Mouse (Mus musculus) kidney, embryonic 16.5 days (tissue): ENCODE measurements at regions not wholly inside any gene's neighbourhood (a gene's known extent, or its start where the extent isn't known, plus 50 kb on each side); places are given as distances from the start of the nearest gene placed in this dataset.

Source experiments
- ATAC-seq: fragments of 200-750 bp; cut with Nextera tagmentation; 2 replicates; pipeline ENCODE4 v1.8.0; 2017; ENCODE audit warnings: moderate TSS enrichment; ENCODE audit not compliant: low FRiP score, low TSS enrichment
- H3K27ac ChIP-seq: fragments of 300-500 bp; sonication (generic); 2 replicates; pipeline ENCODE4 v1.5.1; 2014; ENCODE audit warnings: low read length
- H3K27me3 ChIP-seq: fragments of 300-500 bp; sonication (generic); 2 replicates; pipeline ENCODE4 v1.6.1; 2014; ENCODE audit warnings: low read length, control low read depth, mixed read lengths; ENCODE audit not compliant: insufficient read depth
- H3K36me3 ChIP-seq: fragments of 300-500 bp; sonication (generic); 2 replicates; pipeline ENCODE4 v1.6.1; 2014; ENCODE audit warnings: low read length, control low read depth, mixed read lengths; ENCODE audit not compliant: insufficient read depth
- H3K4me1 ChIP-seq: fragments of 300-500 bp; sonication (generic); 2 replicates; pipeline ENCODE4 v1.6.1; 2014; ENCODE audit warnings: low read length, control low read depth, mixed read lengths; ENCODE audit not compliant: insufficient read depth
- H3K4me2 ChIP-seq: fragments of 300-500 bp; sonication (generic); replicated peaks from 2 replicates; pipeline ENCODE4 v1.6.1; 2014; ENCODE audit warnings: low read depth, low read length
- H3K4me3 ChIP-seq: fragments of 300-500 bp; sonication (generic); 2 replicates; pipeline ENCODE4 v1.5.1; 2014; ENCODE audit warnings: mild to moderate bottlenecking, low read length
- H3K9ac ChIP-seq: fragments of 300-500 bp; sonication (generic); replicated peaks from 2 replicates; pipeline ENCODE4 v1.6.1; 2014; ENCODE audit warnings: low read length
- H3K9me3 ChIP-seq: fragments of 300-500 bp; sonication (generic); 2 replicates; pipeline ENCODE4 v1.6.1; 2016; ENCODE audit warnings: low read length, control low read depth
- WGBS: fragments of 180-500 bp; shearing (Covaris S2); extraction: QIAGEN DNeasy Blood & Tissue Kit; methylation state at CpG from one replicate; pipeline ENCODE4 v1.1.7; 2014; 5-methylcytosine and 5-hydroxymethylcytosine counted together

DNA sequence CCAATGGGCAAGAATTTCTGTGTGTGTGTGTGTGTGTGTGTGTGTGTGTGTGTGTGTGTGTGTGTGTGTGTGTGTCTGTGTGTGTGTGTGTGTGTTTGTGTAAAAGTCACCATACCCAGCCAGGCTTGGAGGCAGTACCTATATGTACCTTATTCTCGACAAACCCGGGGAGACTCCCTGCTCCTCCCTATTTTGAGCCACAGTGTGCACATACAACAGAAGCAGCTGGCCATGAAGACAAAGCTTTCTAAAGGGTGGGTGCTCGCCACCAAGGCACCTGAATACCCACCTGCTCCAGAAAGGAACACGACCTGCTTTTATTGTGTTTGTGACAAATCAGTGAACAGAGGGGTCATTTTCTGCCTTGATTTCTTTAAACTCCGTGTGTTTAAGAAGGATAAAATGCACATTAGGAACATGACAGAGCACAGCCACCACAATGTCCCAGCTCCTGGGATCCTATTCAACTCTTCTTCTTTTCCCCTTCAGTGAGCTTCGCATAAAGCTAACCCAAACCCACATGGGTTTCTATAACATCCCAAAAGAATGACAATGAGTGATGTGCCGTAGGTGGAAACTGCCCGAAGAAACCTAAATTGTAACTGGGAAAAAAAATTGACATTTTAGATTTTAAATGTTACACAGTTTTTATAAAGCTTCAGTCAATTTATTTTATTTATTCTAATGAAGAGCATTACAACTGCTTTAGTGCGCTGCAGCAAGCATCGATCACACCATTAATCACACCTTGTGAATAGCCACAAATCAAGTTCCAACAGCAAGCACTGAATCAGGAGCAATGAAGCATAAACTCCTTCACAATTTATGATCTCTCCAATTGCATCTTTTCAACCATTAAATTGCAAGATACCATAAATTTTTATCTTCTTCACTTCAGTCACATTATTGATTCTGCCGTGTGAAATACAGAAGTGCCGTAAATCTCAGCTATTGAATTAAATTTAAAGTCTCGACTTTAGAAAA, 232.0 kb downstream of the Cdca7 start:
- 34% methylated on average over 13 of the region's 13 CpGs for WGBS
- H3K4me1 ChIP-seq: no peaks in the 10 kb centered on the region
- no peak for ATAC-seq

DNA sequence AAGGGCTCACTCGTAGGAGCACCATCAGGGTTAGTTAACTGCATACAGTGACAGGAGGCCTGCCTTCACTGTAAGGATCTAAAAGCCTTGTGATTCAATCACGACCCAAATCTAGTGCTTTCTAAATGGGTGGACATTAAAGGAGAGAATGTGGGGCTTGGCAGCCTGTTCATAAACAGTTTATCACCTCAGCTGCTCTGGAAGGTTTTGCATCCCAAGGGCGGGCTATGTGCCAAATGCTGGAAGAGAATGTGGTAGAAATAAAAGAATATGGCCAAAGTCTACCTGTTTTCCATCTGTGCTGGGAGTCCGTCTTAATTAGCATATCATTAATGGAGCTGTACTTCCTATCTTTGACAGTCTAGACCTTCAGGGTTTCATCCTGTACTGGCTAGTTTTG, 241.0 kb downstream of the Cdca7 start:
- H3K4me3 ChIP-seq: no peak overlapping the region
- no peak for ATAC-seq
- H3K4me2 ChIP-seq: no peak overlapping the region
- no peak overlapping the region for H3K9ac ChIP-seq
- no peak overlapping the region for H3K27ac ChIP-seq
- H3K27me3 ChIP-seq: no peaks in the 10 kb centered on the region
- 0 out of 2 replicates have a peak, but pooled peaks cover 5% of the 10 kb centered on the region for H3K9me3 ChIP-seq
- 71% methylated on average over 4 of the region's 4 CpGs for WGBS
- no peaks in the 10 kb centered on the region for H3K36me3 ChIP-seq
- no peaks in the 10 kb centered on the region for H3K4me1 ChIP-seq

More for the DNA sequence above, 232.0 kb downstream of the Cdca7 start:
- Histone ChIP-seq H3K36me3 (no peaks in the 10 kb centered on the region), H3K4me3 (no peak overlapping the region), H3K27ac (no peak overlapping the region), H3K9ac (no peak overlapping the region), H3K27me3 (no peaks in the 10 kb centered on the region), H3K4me2 (no peak overlapping the region), H3K9me3 (no peaks in the 10 kb centered on the region)

DNA sequence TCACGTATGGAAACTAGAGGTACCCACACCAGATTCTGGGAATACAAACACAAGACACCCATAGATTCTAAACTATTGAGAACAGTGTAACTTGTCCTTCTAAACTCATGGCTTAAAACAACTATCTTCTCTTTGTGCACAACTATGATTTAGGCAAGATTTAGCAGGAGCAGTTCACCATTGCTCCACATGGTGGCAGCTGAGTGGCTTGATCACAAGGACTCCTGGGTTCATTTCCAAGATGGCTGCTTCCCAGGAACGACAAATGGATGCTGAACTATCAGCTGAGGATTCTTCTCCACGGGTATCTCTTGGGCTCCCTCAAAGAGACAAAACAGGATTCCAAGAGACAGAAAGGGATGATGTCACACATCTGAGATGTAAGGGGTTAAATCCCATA, 251.5 kb downstream of the Sp3 start:
- Histone ChIP-seq H3K36me3 (no peaks in the 10 kb centered on the region), H3K4me1 (no peaks in the 10 kb centered on the region), H3K9ac (no peak overlapping the region), H3K27me3 (no peaks in the 10 kb centered on the region), H3K4me2 (no peak overlapping the region), H3K27ac (no peak overlapping the region), H3K9me3 (no peaks in the 10 kb centered on the region), H3K4me3 (no peak overlapping the region)
- 51% methylated on average over 3 of the region's 3 CpGs for WGBS
- no peak for ATAC-seq

GRCm38 (mm10) chr2:72733371-72733770, 246.9 kb downstream of the Sp3 start:
- H3K27me3 ChIP-seq: no peaks in the 10 kb centered on the region
- H3K27ac ChIP-seq: no peak overlapping the region
- H3K36me3 ChIP-seq: no peaks in the 10 kb centered on the region
- H3K9me3 ChIP-seq: no peaks in the 10 kb centered on the region
- no peak for ATAC-seq
- 57% methylated on average over 3 of the region's 3 CpGs for WGBS
- no peak overlapping the region for H3K9ac ChIP-seq
- no peak overlapping the region for H3K4me3 ChIP-seq
- H3K4me1 ChIP-seq: 0 out of 2 replicates have a peak, but pooled peaks cover 2% of the 10 kb centered on the region
- H3K4me2 ChIP-seq: no peak overlapping the region

- Histone ChIP-seq H3K4me3 (no peak overlapping the region), H3K9me3 (no peaks in the 10 kb centered on the region), H3K4me2 (no peak overlapping the region), H3K9ac (no peak overlapping the region), H3K36me3 (no peaks in the 10 kb centered on the region), H3K27ac (no peak overlapping the region), H3K4me1 (0 out of 2 replicates have a peak, but pooled peaks cover 2% of the 10 kb centered on the region), H3K27me3 (no peaks in the 10 kb centered on the region)
- ATAC-seq: no peak
- WGBS: 85% methylated on average over 9 of the region's 9 CpGs
These were observed 245.2 kb downstream of the Sp3 start for GRCm38 (mm10) chr2:72735035-72735434.

- H3K9me3 ChIP-seq: no peaks in the 10 kb centered on the region
- H3K9ac ChIP-seq: no peak overlapping the region
- H3K4me2 ChIP-seq: no peak overlapping the region
- ATAC-seq: no peak
- peaks cover 5% of the 10 kb centered on the region; the same call in 1 of the 2 replicates for H3K4me1 ChIP-seq
- 78% methylated on average over 3 of the region's 3 CpGs for WGBS
- H3K27ac ChIP-seq: no peak overlapping the region
- no peak overlapping the region for H3K4me3 ChIP-seq
- H3K36me3 ChIP-seq: no peaks in the 10 kb centered on the region
- H3K27me3 ChIP-seq: no peaks in the 10 kb centered on the region
These were observed 243.6 kb downstream of the Sp3 start for GRCm38 (mm10) chr2:72736685-72737084.

DNA sequence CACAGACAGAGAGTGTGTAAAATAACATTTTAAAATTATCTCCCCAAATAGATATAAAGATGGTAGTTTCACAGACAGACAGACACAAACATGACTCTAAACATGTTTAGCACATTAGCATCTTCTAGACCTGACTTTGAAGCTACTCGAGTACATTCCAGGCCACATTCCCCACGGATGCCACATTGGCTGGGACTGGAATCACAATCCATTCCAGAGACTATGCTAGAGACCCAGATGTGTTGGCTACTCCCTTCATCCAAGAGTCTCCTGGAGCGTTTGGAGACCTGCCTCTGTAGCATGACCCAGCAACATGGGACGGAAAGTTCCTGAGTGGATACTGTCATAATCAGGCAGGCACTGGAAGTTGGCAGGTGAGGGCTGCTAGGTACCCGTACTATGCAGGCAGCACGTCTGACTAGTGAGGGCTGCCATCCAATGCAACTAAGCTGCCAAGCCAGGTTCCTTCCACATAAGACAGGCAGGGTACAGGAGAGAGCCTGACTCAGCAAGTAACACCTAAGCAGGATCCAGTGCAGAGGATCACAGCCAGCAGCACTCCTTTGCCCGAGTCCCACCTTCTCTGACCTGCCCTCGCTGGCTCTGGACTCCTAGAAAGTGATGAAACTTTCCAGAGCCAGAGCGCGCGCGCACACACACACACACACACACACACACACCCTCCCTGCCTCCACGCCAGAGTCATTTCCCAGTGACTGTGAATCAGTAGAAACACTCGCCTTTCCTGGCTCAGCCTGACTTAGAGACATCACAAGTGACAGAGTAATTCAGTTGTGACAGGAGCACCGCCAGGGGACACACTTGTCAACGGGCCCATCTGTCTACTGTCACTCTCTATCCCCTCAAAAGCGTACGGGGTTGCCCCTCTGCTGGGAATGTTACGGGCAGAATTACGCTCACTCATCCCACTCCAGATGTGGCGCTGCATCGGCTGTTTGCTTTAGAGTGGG, 239.6 kb downstream of the Sp3 start:
- peak overlapping the region; percentile 5; the same call in 1 of the 2 replicates for H3K4me3 ChIP-seq
- peak overlapping the region; percentile 49 for H3K4me2 ChIP-seq
- ATAC-seq: no peak
- H3K9ac ChIP-seq: no peak overlapping the region; the same call in 1 of the 2 replicates
- H3K36me3 ChIP-seq: no peaks in the 10 kb centered on the region
- 40% methylated on average over 22 of the region's 22 CpGs for WGBS
- H3K4me1 ChIP-seq: peaks cover 5% of the 10 kb centered on the region; the same call in 1 of the 2 replicates
- no peaks in the 10 kb centered on the region for H3K27me3 ChIP-seq
- no peak overlapping the region for H3K27ac ChIP-seq
- no peaks in the 10 kb centered on the region for H3K9me3 ChIP-seq

DNA sequence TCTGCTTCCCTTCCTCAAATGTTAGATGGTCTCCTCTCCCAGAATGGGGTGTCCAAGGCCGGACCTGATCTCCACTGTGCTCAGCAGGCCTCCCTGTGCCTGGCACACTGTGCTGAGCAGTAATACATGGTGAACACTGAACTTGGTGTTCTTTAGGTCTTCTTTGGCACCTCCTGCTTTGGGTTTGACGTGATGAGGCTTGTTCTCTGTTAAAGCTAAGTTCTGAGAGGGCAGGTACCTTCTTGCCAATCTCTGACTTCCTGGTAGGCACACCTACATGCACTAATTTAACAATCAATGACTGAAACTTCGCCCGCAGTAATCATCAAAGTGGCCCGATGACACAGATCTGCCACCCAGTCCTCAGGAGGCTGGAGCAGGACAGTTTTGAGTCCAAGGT, 238.5 kb downstream of the Sp3 start:
- Histone ChIP-seq H3K27me3 (no peaks in the 10 kb centered on the region), H3K4me3 (no peak overlapping the region), H3K9ac (no peak overlapping the region), H3K9me3 (no peaks in the 10 kb centered on the region), H3K4me1 (peaks cover 3% of the 10 kb centered on the region; the same call in 1 of the 2 replicates), H3K36me3 (no peaks in the 10 kb centered on the region), H3K4me2 (no peak overlapping the region), H3K27ac (no peak overlapping the region)
- no peak for ATAC-seq
- WGBS: 89% methylated on average over 5 of the region's 5 CpGs

- no peaks in the 10 kb centered on the region for H3K9me3 ChIP-seq
- no peak overlapping the region for H3K4me3 ChIP-seq
- peaks cover 3% of the 10 kb centered on the region; the same call in 1 of the 2 replicates for H3K4me1 ChIP-seq
- H3K9ac ChIP-seq: no peak overlapping the region
- WGBS: 92% methylated on average over 3 of the region's 3 CpGs
- ATAC-seq: no peak
- no peak overlapping the region for H3K4me2 ChIP-seq
- no peak overlapping the region for H3K27ac ChIP-seq
- H3K36me3 ChIP-seq: no peaks in the 10 kb centered on the region
- no peaks in the 10 kb centered on the region for H3K27me3 ChIP-seq
These were observed 236.6 kb downstream of the Sp3 start for GRCm38 (mm10) chr2:72743651-72744050.
